Mouse (Mus musculus): ENCODE measurements at regions not wholly inside any gene's neighbourhood (a gene's known extent, or its start where the extent isn't known, plus 50 kb on each side); places are given as distances from the start of the nearest gene placed in this dataset.

- DNase-seq: peak; percentile 90
Observed at GRCm38 (mm10) chr6:70714239-70714638, 77.8 kb downstream of the Rpia start.

DNA sequence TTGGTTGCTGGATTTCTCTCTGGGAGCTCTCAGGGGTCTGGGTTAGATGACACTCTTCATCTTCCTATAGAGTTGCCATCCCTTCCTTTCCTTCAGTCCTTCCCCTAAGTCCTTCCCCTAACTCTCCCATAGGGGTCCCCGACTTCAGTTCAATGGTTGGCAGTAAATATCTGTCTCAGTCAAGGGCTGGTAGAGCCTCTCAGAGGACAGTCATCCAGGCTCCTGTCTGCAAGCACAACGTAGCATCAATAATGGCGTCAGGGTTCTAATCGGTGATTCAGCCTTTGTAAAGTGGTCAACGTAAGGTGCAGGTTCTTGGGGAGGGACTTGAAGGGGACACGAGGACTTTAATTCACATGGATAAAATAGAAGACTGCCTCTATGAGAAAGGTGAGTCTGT lies 78.4 kb downstream of the Rpia start:
- no peak for DNase-seq

DNA sequence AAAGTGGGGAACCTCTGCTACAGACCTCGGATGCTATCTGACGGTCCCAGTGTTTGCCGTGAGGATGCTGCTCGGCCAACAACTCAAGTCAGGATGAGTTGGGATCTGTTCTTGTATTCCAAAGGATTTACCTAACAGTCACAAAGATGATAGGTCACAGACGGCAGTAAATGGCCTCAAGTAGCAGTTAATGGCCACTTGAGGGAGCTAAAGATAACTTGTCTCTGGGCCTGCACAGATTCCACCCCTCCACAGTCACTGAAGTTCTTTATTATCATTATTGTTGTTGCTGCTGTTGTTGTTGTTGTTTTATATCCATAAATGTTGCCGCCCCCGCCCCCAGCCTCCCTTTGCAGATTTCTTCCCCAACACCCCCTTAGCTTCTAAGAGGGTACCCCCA lies 78.9 kb downstream of the Rpia start:
- DNase-seq: no peak

DNA sequence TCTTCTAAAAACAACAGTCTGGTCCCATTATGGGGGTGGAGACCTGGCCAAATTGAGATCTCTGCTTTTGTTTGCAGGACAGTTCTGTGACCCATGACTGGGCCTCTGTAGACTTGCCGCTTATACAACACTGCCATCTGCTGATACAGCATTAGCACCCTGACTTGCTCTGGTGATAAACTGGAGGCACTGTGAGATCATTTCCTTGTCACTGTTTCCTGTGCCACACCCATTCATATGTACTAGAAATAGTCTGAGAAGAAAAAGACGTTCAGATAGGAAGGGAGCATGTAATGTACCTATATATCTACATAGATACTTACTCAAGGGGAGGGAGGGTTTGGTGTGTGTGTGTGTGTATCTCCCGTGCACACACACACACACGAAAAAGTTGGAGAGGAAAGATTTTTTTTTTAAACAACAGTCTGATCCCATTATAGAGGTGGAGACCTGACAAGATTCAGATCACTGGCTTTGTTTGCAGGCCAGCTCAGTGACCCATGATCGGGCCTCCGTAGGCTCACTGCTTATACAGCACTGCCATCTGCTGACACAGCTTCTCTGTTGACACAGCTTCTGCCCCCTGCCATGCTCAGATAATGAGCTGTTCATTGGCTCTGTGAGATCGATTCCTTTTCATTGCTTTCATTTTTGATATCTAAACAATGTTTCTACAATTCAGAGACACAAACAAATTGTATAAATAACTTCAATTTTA lies 82.5 kb downstream of the Rpia start:
- DNase-seq: peak; percentile 93

DNA sequence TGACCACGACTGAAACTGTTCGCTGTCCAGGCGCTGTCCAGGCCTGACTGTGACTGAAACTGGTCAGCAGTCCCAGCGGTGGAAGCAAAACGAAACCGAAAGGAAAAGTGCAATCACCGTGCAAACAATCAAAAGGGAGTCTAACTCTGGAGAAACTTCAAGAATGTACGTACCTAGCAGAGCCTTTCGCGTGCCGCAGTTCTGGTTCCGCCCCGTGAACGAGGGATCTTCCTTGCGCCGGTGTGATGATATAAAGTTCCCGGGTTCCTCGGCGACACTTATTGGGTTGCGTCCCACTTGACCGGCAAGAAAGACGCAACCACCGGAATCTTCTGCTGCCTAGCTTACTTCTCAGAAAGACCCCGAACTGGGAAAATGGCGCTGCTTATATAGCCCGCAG lies 96.4 kb downstream of the Rpia start:
- DNase-seq: no peak

All from heart, adult 11 months (tissue).